Mouse (Mus musculus): Measurements from ENCODE around the gene Phgdh.

The Phgdh gene

DNA sequence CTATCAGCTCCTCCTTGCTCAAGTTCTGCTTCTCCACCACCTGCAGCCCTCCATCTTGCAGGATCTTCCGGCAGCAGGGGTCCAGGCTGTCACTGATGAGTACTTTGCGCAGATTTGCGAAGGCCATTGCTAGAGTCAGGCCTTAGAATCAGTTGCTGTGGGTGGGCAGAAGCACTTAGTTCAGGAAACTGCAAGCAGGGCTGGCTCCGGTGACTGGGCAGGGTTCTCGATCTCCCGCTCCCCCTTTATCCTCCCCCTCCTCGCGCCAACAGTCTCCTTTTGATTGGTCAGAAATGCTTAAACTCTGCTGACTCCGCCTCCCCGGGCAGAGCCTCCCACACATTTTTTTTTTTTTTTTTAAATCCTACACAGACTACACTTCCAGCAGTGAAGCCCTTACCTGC, at the start of gene Phgdh:
Gene Phgdh, minus strand, starts transcription at position 285 of the 404 bp plus-strand sequence.
- DNase-seq = peak; percentile 80

DNA sequence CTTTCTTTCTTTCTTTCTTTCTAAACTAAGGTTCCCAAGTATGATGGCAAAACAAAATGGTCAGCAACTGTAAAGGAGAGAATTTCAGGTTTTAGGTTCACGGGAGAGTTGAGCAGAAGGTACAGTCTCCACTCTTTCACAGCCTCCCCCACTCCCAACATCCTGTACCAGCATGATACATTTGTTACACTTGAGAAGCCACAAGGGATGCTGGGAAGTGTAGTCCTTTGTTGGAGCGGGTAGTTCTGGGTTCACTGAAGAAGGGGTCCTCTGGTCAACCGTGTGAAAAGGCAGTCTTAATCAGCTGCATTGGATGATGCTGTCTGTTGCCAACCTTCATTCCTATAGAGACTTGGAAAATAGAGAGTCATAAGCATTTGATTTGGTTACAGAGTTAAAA, 49.5 kb upstream of the Phgdh start:
- DNase-seq = no peak

DNA sequence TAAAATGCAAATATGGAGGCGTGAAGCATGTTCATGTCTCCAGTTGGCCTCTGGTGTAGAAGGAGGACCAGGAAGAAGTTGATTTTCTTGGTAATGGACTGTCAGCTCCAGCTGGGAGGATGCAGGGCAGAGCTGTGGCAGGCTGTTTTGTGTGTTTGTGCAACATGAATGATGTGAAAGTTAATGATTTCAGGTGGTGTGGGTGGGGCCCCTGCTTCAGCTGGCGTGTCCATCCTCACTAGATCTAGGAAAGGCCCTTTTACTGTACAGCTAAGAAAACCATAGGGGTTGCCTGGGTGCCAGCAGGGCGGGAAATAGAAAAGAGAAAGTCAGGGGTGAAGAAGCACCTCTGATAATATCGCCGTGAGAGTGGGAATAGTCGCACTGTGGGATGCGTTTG, 48.0 kb upstream of the Phgdh start:
- no peak for DNase-seq

DNA sequence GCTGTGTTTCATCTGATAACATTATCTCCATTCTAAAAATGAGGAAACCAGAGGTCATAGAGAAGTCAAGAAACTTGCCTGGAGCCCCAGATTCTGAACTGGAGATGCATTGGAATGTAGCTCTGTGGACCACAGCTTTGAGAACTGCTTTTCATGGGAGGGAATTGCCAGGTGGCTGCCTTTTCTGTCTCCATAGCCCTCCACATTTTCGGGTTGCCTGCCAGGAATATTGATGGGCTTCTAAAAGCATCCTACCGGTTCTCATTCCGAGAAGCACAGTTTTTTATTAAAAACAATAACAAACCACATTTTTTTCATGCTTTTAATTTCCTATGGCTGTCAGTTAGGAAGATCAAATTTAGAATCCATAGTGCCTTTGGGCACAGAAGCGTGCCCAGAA, 47.3 kb upstream of the Phgdh start:
- no peak for DNase-seq

DNA sequence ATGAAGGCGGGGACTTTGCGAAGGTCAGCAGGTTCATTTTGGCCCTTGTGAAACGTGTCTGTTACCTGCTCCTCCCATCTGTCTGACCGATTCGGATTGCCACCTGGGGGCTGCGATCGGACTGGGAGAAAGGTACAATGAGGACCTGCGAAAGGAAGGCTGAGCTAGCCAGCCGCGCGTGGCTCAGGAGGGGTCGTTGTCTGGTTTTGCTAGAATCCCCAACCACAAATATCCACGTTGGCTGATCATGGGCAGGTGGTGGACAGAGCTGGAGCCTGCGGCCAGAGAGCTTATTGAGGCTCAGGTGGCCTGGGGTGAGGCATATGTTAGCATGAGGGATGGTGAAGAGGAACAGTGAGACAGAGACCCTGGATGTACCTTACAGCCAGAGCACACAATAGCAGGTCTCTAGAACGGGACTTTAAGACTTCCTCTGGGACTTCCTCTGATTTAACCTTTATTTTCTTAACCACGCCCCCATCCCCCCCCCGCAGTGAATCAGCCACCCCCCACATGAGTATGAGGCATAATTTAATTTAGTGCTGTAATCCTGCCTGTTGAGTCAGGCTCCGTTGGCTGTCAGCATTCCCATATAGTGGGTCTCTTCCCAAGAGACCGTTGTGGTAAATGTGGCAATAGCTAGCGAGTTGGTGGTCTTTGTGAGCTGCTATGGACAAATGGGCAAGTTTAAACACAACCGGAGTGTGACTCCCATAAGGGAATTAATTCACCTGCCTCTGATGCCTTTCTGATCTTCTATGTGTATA, 43.4 kb upstream of the Phgdh start:
- DNase-seq = no peak

DNA sequence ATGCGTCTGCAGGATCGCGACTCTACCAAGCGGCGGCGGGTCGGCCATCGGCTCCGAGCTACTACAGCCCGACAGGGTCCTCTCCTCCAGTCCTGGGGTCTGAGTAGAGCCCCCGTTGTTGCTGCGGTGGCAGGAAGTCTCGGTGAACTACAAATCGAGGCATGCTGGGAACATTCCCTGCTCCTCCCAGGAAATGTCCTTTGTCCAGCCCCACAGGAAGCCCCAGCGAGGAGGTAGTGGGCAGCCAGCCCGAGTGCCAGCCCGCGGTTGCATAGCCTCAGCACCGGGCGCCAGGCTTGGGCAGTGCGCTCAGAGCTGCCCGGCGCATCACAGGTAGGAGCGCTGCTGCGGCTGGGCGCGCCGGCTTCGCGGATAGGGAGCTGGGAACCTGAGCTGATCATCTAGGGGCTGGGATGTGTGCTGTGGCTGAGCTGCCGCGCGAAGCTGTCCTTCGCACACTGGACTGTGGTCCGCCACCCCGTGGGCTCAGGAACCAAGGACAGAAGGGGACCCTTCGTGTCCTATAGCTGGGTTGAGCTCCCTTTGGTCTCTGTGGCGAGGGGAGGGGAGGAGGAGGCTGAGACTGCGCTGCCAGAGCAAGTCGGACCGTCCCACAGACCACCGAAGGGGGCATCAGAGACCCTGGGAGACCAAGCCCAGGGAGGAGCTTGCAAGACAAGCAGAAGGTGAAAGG, 42.6 kb upstream of the Phgdh start, which contains the start of gene Zfp697:
Gene Zfp697, plus strand, starts transcription at position 216 of the 694 bp plus-strand sequence.
- peak; percentile 87 for DNase-seq

DNA sequence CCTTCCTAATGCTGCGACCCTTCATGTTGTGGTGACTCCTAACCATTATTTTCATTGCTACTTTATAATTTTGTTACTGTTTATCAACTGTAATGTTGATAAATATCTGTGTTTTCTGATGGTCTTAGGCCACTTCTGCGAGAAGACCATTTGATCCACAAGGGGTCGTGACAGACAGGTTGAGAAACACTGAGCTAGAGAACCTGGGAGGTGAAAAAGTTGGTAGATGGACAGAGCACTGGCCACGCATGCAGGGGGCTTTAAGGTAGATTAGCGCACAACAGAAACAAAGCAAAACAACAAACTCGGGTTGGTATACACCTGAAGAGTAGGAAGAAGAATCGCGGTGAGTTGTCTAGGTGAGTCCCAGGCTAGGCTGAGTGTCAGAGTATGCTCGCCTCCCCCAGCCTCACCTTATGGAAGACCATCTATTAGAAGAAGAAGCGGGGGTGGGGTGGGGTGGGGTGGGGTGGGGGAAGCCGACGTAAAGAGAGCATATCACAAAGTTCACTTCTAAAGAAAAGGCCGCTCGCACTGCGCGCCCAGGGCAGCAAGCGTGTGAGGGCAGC, 42.0 kb upstream of the Phgdh start:
- DNase-seq = no peak

DNA sequence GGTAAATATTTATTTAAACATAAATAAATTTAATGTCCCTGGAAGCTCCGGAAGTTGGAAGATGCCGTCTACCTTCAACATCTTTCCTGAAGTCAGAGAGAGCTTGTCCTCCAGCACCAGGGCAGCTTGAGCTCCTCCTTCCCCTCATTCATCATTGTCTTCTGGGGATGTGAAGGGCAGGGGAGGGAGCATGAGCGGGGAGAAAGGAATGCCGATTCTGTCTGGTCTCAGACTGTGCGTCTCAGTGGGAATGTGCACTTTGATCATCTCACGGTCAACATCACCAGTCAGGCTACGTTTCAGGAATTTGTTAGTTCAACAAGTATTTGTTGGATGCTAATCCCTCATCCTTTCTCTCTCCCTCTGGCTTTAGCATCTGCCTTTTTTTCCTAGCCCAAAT, 39.4 kb upstream of the Phgdh start:
- DNase-seq = peak; percentile 40

DNA sequence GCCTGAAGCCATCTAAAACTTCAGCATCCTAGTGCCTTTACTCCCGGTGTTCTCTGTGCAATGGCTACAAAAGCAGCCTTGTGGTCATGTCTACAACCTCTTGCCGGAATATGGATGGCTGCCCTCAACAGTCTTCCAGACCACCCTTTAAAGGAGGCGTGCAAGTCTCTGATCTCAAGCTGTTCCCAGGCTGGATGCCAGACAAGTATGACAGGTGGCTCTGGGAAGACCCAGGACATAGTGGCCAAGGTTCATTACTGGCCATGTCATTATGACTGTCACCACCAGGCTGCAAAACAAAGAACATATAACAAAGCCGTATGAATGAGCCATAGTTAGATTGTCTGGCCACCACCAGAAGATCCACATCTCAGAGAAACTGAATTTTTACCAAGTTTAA, 38.5 kb upstream of the Phgdh start:
- no peak for DNase-seq

DNA sequence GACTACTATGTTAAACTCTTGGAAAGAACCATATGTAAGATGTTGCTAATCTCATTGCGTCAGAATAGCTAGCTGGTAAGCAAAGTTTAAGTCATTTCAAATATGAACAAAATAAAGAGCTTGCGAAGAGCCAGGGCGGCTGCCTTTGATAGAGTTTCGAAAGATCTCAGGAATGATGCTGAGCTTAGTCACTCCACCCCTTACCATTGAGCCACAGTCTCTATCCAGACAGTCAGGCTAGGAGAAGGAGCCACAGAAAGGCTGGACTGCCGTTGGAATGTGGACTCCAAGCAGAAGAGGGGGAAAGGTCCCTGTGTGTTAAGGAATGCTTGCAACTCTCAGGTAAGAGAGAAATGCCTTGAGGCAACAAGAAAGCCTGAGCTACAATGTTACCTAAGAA, 35.2 kb upstream of the Phgdh start:
- DNase-seq = no peak

DNA sequence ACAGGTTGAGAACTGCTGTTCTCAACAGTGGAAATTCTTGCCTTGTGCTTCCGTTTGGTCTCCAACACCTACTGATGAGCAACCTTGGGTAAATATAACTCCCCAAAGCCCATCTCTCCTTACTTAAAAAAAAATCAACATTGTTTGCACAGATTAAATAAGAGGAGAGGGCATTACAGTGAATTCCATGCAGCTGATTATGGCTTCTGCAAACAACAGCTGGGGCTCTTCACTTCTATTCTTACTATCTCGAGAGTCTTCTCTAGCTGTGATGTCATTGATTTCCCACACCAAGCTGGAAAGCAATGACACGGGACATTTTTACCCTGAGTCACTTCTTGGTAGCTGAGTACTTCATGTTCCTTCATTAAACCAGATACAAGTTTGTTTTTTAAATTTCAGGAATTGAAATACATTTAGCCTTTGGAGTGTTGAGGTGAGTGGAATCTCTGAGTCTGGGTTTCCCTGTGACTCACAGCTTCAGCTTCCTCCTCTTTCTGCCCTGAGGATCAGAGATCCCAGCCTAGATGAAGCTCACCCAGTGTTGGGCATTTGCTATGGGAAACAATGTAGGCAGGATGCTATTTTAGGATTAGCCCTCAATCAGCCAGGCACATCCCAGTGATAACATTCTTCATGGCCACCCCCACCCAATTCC, 34.4 kb upstream of the Phgdh start:
- DNase-seq = peak; percentile 78

DNA sequence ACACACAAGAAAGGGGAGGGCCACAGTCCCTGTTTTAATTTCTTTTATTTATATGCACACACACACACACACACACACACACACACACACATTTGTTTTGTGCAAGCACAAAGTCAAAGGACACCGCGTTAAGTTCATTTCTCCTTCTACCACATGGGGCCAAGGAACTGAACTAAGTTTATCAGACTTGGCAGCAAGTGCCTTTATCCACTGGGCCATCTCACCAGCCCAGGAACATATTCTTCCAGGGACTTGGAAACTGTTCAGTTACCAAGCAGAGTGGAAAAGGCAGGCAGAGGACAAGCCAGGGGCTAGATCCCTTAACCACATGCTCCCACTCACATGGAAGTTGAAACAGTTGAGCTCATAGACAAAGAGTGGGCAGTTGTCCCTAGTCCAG, 29.0 kb upstream of the Phgdh start:
- peak; percentile 23 for DNase-seq

DNA sequence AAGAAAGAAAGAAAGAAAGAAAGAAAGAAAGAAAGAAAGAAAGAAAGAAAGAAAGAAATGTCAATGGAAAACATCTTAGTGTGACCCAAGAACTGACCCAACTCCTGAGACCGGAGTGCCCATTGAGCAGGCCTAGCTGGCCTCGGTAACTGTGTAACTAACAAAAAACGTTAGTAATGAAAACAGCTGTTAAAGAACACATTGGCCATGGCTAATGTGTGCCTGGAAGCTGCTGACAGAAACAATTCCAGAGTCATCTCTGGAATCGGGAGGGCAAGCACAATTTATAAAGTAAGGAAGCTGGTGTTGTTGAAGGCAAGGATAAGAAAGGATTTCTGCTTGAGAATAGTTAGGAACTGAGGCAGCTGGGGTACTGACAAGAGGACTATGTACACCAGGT, 28.5 kb upstream of the Phgdh start:
- peak; percentile 21 for DNase-seq

DNA sequence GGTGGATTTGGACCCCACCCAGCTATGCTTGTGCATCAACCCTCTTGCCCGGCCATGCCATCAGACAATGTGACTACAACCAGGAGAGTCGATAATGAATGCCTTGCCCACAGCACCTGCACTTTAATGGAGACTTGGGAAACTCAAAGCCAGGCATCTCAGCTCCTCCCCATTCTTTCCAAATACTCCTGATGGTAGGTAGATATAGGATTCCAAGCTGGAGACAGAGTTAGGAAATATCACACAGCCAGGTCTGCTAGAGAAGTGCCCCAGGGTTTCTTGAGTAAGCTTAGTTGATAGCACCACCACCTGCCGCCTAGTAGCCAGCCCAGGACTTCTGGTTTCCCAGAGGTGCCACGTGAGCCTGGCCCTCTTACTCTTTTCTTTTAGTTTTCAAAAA, 27.0 kb upstream of the Phgdh start:
- DNase-seq = no peak

DNA sequence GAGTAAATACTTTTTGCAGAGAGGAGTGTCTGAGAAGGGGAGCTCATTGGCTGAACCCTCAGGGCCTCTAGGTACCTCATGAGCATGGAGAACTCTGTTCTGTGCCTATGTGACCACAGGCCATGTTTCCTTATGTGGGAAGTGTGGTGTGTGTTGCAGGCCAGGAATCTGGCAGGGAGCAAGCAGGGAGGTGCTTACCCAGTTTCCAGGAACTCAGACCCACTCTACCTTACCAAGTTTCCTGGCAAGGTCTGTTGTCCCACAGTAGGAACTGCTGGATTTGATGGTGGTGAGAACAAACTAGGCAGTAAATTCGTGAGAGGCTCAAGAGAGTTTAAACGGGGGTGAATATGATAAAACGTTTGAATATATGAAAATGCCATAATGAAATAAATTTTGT, 26.3 kb upstream of the Phgdh start:
- DNase-seq = no peak

DNA sequence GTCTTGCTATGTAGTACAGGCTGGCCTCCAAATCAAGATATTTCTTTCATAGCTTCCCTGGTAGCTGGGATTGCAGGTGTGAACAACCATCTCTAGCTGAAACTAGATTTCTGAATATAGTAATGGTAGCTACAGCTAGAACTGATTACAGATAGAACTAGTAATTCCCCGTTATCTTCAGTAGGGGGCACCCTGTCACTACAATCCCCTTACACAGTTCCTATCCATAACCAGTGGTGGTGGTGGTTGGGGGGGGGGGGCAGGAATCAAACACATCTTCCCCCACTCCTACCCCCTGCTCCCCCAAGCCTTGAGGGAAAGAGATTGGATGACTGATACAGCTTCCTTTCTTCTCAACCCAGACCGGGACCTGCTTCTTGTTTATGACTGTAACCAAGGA, 23.0 kb upstream of the Phgdh start:
- peak; percentile 80 for DNase-seq

DNA sequence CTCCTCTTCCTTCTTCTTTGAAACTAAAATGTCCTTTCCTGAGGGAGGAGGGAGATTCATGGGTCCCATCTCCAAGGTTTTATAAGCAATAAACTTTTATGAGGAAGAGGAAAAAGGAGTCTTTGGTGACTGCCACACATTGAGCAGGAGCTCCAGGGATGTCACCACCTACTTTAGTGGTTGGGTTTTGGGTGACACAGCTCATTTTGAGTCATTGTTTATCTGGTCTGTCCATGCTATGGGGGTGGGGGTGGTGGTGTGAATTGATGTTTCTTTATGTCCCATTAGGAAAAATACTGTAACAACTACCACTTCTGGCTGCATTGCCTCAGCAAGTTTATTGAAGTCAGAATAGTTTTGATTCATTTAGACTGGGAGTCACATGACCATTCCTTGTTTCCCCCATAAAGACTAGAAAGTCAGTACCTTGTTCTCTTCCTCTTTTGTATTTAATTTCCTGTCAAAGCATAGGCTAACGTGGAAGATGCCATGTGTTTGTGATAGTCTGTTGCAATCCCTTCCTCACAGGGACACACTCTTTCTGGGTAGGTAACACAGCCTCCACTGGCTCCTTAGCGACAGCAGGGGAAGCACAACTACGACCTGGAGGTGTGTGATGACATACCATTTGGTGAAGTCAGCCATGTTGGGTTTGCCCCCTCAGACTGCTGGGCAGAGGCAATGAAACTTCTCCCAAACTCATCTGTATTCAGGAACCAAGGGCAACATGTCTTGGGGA, 17.0 kb upstream of the Phgdh start:
- no peak for DNase-seq

DNA sequence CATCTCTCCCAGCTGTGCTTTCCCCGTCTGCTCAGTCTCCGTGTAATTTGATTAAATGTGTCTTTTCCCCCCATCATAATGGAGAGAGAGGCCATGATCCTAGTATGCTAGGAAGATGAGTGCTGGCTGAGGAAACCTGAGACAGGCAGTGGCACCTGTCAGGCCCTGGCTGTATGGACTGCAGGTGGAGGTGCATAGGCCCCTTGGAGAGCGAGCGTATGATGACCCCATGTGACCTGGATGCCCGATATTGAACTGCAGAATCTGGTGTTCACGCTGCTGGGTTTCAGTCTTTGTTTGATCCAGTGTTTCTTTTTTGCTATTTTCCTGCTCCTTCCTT, 16.2 kb upstream of the Phgdh start:
- DNase-seq = no peak

DNA sequence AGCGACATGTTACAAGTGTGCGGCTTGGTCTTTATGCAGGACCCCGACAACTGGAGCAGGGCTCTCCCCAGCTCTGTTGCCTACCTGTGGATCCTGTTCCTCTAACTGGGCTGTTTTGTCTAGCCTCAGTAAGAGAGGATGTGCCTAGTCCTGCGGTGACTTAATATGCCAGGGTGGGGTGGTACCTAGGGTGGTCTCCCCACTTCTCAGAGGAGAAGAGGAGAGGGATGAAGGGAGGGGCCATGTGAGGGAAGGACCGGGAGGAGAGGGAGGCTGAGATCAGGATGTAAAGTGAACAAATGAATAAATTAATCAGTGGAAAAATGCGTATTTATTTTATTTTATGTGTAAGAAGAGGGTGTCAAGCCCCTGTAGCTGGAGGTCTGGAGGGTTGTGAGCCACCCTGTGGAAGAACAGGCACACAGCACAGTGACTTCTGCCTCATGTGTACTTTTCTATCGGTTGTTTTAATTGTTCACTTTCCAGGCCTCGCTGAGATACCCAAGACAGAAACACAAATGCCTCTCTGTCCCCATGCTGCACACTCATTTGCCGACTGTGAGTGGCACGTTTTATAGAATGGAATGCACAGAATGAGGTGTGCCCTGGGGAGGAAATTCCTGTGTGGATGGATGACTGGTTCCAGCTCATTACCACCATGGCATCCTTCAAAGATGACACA, 15.7 kb upstream of the Phgdh start:
- DNase-seq = no peak

DNA sequence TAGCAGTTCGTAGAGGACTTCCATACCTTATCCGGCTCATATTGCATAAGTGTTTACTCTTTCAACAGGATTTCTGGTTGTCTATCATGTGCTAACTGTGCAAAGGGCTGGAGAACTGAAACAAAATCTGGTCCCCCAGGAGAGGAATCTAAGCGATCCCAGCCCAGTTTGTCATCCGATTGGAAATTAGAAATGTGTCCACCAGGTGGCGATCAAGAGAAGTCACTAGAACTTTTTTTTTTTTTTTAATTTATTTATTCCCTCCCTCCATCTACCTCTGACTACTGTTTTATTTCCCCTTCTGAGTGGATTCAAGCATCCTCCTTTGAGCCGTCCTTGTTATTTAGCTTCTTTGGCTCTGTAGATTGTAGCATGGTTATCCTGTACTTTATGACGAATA, 14.1 kb upstream of the Phgdh start:
- peak; percentile 92 for DNase-seq

DNA sequence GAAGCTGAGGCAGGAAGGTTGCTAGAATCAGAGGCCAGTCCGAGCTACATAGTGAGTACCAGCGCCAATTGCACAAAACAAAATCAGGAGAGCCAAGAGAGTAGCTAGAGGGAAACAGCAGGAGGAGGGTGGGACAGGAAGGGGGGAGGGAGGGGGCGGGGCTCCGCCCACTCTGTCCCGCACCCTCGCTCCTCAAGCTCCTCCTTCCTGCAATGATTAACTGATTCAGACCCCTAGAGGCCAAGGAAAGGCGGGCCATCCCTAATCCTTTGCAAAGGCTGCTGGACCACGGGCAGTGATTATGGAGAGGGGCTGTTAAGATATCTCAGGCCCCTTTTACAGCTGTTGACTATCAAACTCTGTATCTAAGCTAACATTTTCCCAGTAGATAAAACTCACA, 8.9 kb upstream of the Phgdh start:
- no peak for DNase-seq

DNA sequence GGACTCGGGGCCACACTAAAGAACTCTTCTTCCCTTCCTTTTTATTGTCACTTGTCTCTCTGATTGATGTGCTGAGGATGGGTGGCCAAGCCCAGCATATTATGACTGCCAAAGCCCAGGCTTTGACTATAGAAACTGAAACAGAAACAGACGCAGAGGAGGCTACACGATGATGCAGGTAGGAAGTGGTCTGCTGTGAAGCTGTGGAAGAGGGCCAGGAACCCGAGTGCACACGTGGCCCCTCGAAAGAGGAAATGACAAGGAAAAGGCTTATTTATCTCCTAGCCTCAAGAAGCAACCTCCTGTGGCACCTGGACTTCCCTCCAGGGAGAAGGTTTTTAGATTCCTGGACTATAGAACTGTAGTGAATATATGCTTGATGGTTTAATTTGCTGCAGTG, 8.3 kb upstream of the Phgdh start:
- DNase-seq = peak; percentile 35

DNA sequence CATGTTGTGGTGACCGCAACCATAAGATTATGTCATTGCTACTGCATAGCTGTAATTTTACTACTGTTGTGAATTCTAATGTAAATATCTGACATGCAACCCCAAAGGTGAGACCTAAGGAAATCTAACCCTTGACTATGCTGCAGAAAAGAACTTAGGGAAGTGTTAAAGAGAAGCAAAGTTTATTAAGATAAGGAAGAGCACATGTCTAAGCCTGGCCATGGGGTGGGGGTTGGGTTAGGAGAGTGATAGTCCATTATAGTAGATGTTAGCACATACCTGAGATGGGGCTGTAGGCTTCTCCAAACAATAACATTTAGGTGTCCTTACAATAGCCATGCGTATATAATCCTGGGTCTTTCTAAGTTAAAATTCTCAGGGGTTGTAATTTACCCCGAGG, 3.4 kb upstream of the Phgdh start:
- no peak for DNase-seq

All from lung, postnatal 36 days (tissue).